8 mouse cellular contexts compared by ENCODE assay signal in genomic region chr7:67217025-67217424, GRCm38 (mm10). TPM values are rescaled to one million over a fixed set of nuclear protein-coding genes. Genes with fewer than 3 reads are reported as not detected.
DNase-seq lines count a peak whose midpoint lies in the region.

No protein-coding gene starts in this region.

- peak; percentile 75 for DNase-seq in gastrocnemius, adult 18-20 months (ENCODE audit: low spot score)
- DNase-seq in gastrocnemius, postnatal 25 days, result no peak
- DNase-seq in A20 (ENCODE audit: low read depth, low spot score) (peak; percentile 60), R1 (ENCODE audit: low read depth, low spot score) (peak; percentile 21)
- DNase-seq in embryo, embryonic 9.5 days (ENCODE audit: extremely low spot score), result peak; percentile 64
- DNase-seq in kidney, postnatal 4 days, result peak; percentile 83 to 84
- DNase-seq in naive thymus-derived CD4-positive, alpha-beta T cell, adult 2 months (ENCODE audit: low read depth), result peak; percentile 80
- peak; percentile 80 for DNase-seq in thymus, postnatal 25 days

RNA-seq across cellular contexts. Expression of gene Lysmd4, which starts 5.3 kb away (rescaled TPM):
- total RNA-seq in gastrocnemius, adult 18-20 months (2021), result 1 to 10 TPM; 7.0 to 7.8 TPM
- total RNA-seq in gastrocnemius, postnatal 25 days (2021), result 1 to 10 TPM; 7.5 to 8.1 TPM
